Mouse (Mus musculus) A20 (cell line): Measurements from ENCODE around the gene Cntn3.

Experiments used
- DNase-seq: peaks from one replicate; pipeline ENCODE4 v3.0.0-alpha.2; 2011; ENCODE audit warnings: low read depth, low spot score

The Cntn3 gene

GRCm38 (mm10) chr6:102478320-102479080 lies 94.4 kb downstream of the Cntn3 start:
- DNase-seq: no peak

DNA sequence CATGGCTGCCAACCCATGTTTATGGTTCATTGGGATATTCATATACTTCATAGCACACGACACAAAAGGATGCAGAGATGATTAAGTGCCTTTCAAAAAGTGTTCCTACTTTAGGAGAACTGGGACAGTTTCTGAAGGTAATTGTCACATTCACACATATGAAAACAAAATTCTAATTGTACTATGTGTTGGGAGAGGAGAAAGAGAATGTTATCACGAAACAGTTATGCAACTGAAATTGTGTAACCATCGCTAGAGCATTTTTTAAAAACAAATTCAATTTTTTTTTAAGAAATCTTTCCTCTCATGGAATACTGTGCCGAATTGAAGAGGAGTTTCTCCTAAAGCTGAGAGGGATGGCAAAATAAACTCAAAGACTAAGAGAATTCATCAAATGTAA lies 134.5 kb downstream of the Cntn3 start:
- DNase-seq: no peak

GRCm38 (mm10) chr6:102427549-102427948 lies 145.4 kb downstream of the Cntn3 start:
- no peak for DNase-seq

DNA sequence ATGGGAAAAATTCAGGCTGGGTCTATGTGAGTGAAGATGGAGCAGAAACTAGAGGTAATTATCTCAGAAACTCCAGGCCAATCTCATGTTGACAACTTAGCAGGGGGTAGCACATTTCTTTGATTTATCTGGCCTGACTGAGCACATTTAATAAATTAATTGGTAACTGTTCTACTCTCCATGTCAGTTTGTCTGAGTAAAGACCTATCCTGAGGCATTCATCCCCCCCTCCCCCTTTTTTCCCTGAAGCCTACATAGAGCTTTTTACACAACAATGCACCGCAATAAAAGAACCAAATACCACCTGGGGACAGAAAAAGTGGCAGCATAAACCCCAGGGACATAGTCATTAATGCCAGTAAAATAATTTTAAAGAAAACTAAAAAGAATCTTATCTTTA lies 151.1 kb downstream of the Cntn3 start:
- DNase-seq: no peak

- no peak for DNase-seq
Observed at GRCm38 (mm10) chr6:102388590-102388989, 184.3 kb downstream of the Cntn3 start.

GRCm38 (mm10) chr6:102372112-102372511 lies 200.8 kb downstream of the Cntn3 start:
- DNase-seq: no peak

DNA sequence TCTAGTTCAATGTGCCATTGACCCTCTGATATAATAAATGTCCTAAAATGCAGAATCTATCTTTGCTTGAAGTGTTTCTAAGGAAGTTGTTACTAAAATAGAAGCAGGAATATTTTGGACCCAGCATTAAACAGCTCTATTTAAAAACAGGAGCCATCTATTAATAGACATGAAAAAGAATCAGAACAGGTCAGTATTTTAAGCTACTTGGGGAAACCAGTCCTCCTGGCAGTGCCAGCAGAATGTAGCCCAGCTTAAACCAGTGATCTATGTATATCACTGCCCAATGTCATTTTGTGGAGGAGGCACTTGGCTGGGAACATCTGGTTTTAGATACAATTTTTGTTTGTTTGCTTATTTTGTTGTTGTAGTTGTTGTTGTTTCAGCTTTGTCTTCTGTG lies 209.0 kb downstream of the Cntn3 start:
- no peak for DNase-seq

DNA sequence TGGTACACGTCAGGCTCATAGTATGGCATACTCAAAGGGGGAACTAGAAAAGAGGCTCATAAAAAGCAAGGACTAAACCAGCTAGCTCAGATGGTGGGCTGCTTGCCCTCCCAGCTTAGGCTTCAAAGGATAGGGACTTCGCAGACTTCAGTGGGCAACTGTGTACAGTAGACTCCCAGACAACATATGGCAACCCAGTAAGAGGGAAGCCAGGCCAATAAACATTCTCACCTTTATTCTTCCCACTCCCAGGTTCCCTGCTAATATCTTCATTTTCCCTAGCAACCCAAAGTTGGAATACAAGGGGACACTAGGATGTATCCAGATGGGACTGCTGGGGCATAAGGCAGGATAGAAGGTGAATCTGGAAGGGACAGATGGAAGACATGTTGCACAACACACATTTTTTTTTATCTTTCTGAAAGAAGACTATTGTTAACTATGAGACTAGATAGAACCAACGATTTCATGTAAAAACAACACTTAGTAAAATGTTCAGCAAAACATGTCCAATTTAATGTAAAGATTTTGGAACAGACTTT lies 209.5 kb downstream of the Cntn3 start:
- no peak for DNase-seq

DNA sequence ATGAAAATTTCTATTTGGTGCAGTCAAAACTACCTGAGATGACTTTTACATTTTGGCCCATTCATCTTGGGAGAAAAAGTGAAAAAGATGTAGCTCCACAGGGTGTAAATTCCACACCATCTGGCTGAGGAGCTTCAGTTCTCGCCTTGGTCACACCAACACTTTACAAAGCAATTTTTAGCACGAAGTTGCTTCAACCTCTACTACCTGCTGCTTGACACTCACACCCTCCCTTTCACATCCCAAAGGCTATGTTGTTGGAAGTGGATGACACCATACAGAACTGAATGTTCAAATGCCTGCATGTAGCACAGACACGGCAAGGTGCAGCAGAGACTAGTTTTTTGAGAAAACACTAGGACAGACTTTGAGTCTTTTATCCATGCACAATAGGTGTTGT lies 240.8 kb downstream of the Cntn3 start:
- no peak for DNase-seq

- no peak for DNase-seq
Observed at GRCm38 (mm10) chr6:102326711-102327110, 246.2 kb downstream of the Cntn3 start.

GRCm38 (mm10) chr6:102322614-102323284 lies 250.2 kb downstream of the Cntn3 start:
- no peak for DNase-seq

DNA sequence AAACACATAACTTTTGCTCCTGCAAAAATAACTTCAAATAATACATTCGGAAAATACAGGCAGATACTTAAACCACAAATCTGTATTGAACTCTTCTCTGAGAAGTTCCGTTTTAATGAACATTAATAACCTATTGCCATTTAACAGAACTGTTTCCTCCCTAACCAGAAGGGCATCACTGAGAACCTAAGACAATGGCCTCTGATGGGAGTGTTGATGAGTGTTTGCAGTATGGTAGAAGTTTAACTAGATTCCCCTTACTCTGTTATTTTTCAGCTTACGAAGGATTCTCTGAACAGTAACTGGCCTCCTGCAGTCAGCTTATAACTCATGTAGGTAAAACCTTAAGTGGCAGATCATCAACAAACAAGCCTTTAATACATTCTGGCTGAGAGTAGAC lies 253.1 kb downstream of the Cntn3 start:
- no peak for DNase-seq

GRCm38 (mm10) chr6:102282889-102283288 lies 290.0 kb downstream of the Cntn3 start:
- DNase-seq: no peak

- no peak for DNase-seq
Observed at GRCm38 (mm10) chr6:102231015-102231414, 341.9 kb downstream of the Cntn3 start.

GRCm38 (mm10) chr6:102186316-102186715 lies 386.6 kb downstream of the Cntn3 start:
- DNase-seq: no peak

- DNase-seq: peak; percentile 51
Observed at GRCm38 (mm10) chr6:102170913-102171312, 402.0 kb downstream of the Cntn3 start.

DNA sequence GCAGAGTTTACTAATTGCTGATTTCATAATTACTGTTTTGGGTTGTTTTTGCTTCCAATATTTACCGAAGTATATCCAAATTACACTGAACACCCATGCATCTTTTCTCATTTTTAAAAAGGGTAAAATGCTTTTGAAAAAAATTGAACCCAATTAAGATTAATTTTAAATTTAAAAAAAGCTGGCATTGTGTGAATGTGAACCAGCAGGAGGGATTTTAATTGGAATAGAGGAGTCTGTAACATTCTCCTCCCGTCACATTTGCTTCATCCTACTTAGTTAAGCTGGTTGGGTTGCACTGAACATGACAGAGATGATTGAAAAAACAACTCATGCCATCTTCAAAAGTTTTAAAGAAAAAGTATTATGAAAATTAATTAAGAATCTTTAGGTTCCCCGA lies 411.7 kb downstream of the Cntn3 start:
- no peak for DNase-seq

GRCm38 (mm10) chr6:102121676-102122075 lies 451.2 kb downstream of the Cntn3 start:
- DNase-seq: no peak

DNA sequence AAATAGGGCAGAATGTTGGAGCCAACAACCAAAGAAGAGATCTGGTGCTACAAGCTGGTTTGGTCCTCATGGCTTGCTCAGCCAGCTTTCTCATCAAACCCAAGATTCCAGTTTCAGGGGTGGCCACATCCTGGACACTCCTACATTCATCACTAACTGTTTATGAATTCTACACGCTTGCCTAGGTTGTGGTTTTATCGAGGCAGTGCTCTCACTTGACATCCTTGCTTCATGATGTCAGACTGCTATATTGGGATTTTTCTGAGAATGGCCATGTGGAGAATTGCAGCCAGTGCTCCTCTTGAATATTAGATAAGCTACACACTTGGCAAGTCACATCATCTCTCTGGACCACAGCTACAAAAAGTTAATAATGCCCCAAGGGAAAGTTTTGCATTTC lies 452.9 kb downstream of the Cntn3 start:
- DNase-seq: no peak

- DNase-seq: no peak
Observed at GRCm38 (mm10) chr6:102113629-102114028, 459.3 kb downstream of the Cntn3 start.
